Mouse (Mus musculus) embryonic facial prominence, embryonic 15.5 days (tissue): ENCODE measurements around the gene Cadm2. TPM values are rescaled to one million over a fixed set of nuclear protein-coding genes. Genes with fewer than 3 reads are reported as not detected.

Experiments used
- ATAC-seq: fragments of 200-750 bp; cut with Nextera tagmentation; 2 replicates; pipeline ENCODE4 v1.8.0; 2017; ENCODE audit warnings: low read depth, moderate TSS enrichment; ENCODE audit not compliant: insufficient number of reproducible peaks, low FRiP score, low TSS enrichment
- H3K27ac ChIP-seq: fragments of 300-500 bp; sonication (generic); replicated peaks from 2 replicates; pipeline ENCODE4 v1.5.1; 2015; ENCODE audit warnings: mild to moderate bottlenecking, inconsistent platforms
- H3K27me3 ChIP-seq: fragments of 300-500 bp; sonication (generic); 2 replicates; pipeline ENCODE4 v1.6.1; 2015; ENCODE audit warnings: inconsistent platforms
- H3K36me3 ChIP-seq: fragments of 300-500 bp; sonication (generic); 2 replicates; pipeline ENCODE4 v1.6.1; 2015; ENCODE audit warnings: mild to moderate bottlenecking, inconsistent platforms
- H3K4me1 ChIP-seq: fragments of 300-500 bp; sonication (generic); 2 replicates; pipeline ENCODE4 v1.6.1; 2015; ENCODE audit warnings: inconsistent platforms
- H3K4me2 ChIP-seq: fragments of 300-500 bp; sonication (generic); replicated peaks from 2 replicates; pipeline ENCODE4 v1.6.1; 2015; ENCODE audit warnings: mild to moderate bottlenecking, inconsistent platforms
- H3K4me3 ChIP-seq: fragments of 300-500 bp; sonication (generic); replicated peaks from 2 replicates; pipeline ENCODE4 v1.5.1; 2015; ENCODE audit warnings: mild to moderate bottlenecking, inconsistent platforms
- H3K9ac ChIP-seq: fragments of 300-500 bp; sonication (generic); 2 replicates; pipeline ENCODE4 v1.6.1; 2015; ENCODE audit warnings: inconsistent platforms
- H3K9me3 ChIP-seq: fragments of 300-500 bp; sonication (generic); replicated peaks from 2 replicates; pipeline ENCODE4 v1.6.1; 2016; ENCODE audit warnings: inconsistent platforms
- WGBS: fragments of 180-500 bp; shearing (Covaris S2); methylation state at CpG from one replicate; pipeline ENCODE4 v1.1.7; 2015; 5-methylcytosine and 5-hydroxymethylcytosine counted together
- polyA plus RNA-seq: library from polyadenylated mRNA; unstranded; fragments of >200 nt; fragmentation: Nextera tagmentation; extraction: Ambion mirVana; gene quantifications from 2 replicates; pipeline ENCODE4 v1.2.1, GENCODE M21; 2015

Gene Cadm2
- polyA plus RNA-seq, 1 experiment from 2014 or later: 3.6 TPM

DNA sequence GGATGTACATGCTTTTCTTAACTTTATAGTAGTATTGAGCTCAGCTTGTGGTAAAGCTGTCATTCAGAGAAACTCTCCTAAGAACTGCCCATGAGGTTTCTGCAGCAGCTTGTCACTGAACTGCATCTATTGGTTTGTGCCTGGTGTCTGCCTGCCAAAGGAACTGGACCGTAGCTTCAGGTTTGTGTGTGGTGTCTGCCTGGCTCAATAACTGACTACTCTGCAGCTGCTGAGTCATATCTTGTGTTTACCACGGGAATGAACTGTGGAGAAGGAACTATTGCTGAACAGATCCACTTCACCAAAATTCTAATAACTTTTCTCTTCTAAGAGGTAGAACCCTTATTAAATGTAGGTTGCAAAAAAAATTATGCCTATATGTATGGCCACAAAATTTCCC lies 603.0 kb downstream of the Cadm2 start:
- Histone ChIP-seq H3K36me3 (no peaks in the 10 kb centered on the region), H3K9me3 (no peaks in the 10 kb centered on the region), H3K27ac (no peak overlapping the region), H3K4me2 (no peak overlapping the region), H3K27me3 (no peaks in the 10 kb centered on the region), H3K4me3 (no peak overlapping the region), H3K4me1 (no peaks in the 10 kb centered on the region), H3K9ac (no peak overlapping the region)
- no peak for ATAC-seq
- 77% methylated on average over 2 of the region's 2 CpGs for WGBS

DNA sequence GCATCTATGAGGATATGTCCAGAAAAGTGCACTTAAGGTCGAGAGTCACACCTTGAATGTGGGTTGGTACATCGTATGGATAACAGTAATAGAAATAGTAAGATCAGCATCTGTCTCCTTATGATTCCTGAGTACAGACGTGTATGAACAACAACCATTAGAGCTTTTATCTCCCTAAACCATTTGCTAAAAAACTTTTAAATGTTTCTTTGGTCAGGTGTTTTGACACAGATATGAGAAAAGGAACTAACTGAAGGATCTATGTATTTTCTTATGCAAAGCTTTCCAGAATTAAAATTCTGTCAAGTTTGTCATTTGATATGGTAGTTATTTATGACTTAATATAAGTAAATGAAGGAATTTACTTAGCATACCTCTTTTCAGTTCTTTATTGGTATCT lies 617.5 kb downstream of the Cadm2 start:
- 75% methylated on average over 3 of the region's 3 CpGs for whole genome bisulfite sequencing
- no peak for ATAC-seq
- H3K36me3 ChIP-seq: no peaks in the 10 kb centered on the region
- H3K27me3 ChIP-seq: no peaks in the 10 kb centered on the region
- H3K4me2 ChIP-seq: no peak overlapping the region
- H3K9ac ChIP-seq: no peak overlapping the region
- H3K9me3 ChIP-seq: no peaks in the 10 kb centered on the region
- no peak overlapping the region for H3K4me3 ChIP-seq
- no peaks in the 10 kb centered on the region for H3K4me1 ChIP-seq
- H3K27ac ChIP-seq: no peak overlapping the region

DNA sequence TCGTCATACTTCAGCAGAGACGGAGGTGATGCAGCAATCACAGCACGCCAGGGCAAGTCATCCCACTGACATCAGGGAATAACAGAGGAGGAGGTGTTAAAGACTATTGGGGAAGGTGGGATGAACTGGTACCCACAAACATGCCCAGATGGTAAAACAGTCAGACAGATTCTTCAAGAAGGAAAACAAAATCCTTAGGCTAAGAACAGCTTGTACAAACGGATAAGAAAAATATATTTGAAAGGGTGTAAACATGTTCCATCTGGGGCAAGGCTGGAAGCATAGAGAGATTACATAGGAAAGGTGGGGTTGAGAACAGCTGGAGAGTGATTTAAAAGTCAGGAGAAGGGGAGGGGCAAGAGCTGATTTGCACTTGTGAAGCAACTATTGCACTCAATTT lies 619.0 kb downstream of the Cadm2 start:
- Histone ChIP-seq H3K27ac (no peak overlapping the region), H3K4me2 (no peak overlapping the region), H3K9ac (no peak overlapping the region), H3K36me3 (no peaks in the 10 kb centered on the region), H3K9me3 (no peaks in the 10 kb centered on the region), H3K27me3 (no peaks in the 10 kb centered on the region), H3K4me1 (no peaks in the 10 kb centered on the region), H3K4me3 (no peak overlapping the region)
- no peak for ATAC-seq
- WGBS: 55% methylated on average over 4 of the region's 4 CpGs

DNA sequence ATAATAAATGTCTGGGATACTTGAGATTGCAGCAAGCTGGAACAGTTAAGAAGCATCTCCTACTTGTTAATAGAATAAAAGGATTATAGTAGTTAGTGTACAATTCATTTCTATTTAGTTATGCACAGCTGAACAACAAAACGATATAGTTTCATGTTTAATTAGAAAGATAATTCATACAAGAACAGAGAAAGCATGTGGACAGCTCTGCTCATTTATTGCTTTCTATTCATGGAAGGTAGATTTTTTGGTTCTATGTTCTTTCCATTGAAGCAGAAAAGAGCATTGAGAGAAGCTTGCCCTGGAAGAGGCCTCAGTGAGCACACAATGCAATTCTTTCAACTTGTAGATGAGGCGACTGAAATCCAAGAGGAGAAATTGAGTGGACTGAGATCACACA lies 623.2 kb downstream of the Cadm2 start:
- no peak overlapping the region for H3K4me3 ChIP-seq
- no peak overlapping the region for H3K27ac ChIP-seq
- H3K4me1 ChIP-seq: no peaks in the 10 kb centered on the region

DNA sequence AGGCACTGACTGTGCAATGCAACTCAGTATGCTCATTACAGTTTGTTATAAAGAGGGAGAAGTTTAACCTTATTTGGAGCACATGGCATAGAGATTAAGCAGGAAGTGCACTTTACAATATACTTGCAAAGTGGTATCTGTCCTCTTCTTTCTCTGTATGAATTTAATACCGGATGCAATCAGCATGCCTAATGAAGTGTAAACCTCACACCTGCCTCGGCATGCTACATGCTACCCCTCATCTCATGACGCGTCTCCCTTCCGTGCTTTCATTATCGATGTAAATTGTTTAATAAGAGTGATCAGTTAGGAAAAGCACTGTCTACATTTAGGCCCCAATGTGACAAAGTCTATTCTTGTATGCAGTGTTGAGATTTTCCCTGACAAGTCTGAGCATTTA lies 633.0 kb downstream of the Cadm2 start:
- no peak overlapping the region for H3K9ac ChIP-seq
- 89% methylated on average over 6 of the region's 6 CpGs for WGBS

More for the DNA sequence above, 623.2 kb downstream of the Cadm2 start:
- no peaks in the 10 kb centered on the region for H3K36me3 ChIP-seq
- H3K9me3 ChIP-seq: no peaks in the 10 kb centered on the region
- H3K4me2 ChIP-seq: no peak overlapping the region
- H3K9ac ChIP-seq: no peak overlapping the region
- WGBS: 77% methylated on average over 2 of the region's 2 CpGs
- H3K27me3 ChIP-seq: no peaks in the 10 kb centered on the region
- ATAC-seq: no peak

DNA sequence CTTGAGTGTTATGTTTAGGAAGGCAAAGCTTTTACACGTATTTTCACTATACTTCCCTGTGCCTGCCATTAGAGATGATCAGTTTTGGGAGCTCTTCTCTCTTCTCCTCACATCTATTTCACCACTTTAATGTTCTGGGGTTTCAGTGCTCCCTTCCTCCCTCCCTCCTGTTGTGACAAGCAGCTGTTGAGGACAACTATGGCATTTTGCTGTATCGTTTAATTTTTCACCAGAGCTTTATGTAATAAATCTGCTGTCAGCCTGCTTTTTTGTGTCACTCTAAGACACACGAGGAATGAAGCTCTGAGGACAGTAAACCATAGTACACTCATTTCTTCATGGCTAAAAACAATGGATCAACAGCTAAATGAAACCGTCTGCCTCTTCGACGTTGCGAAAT lies 633.8 kb downstream of the Cadm2 start:
- H3K9me3 ChIP-seq: no peaks in the 10 kb centered on the region
- no peak overlapping the region for H3K4me2 ChIP-seq
- H3K4me1 ChIP-seq: no peaks in the 10 kb centered on the region
- WGBS: 65% methylated on average over 7 of the region's 7 CpGs
- H3K9ac ChIP-seq: no peak overlapping the region
- no peaks in the 10 kb centered on the region for H3K27me3 ChIP-seq
- ATAC-seq: no peak
- H3K4me3 ChIP-seq: no peak overlapping the region
- no peaks in the 10 kb centered on the region for H3K36me3 ChIP-seq
- H3K27ac ChIP-seq: no peak overlapping the region

More for the DNA sequence above, 633.0 kb downstream of the Cadm2 start:
- H3K36me3 ChIP-seq: no peaks in the 10 kb centered on the region
- no peak overlapping the region for H3K4me2 ChIP-seq
- no peak overlapping the region for H3K4me3 ChIP-seq
- ATAC-seq: no peak
- H3K27ac ChIP-seq: no peak overlapping the region
- no peaks in the 10 kb centered on the region for H3K27me3 ChIP-seq
- no peaks in the 10 kb centered on the region for H3K9me3 ChIP-seq
- no peaks in the 10 kb centered on the region for H3K4me1 ChIP-seq

DNA sequence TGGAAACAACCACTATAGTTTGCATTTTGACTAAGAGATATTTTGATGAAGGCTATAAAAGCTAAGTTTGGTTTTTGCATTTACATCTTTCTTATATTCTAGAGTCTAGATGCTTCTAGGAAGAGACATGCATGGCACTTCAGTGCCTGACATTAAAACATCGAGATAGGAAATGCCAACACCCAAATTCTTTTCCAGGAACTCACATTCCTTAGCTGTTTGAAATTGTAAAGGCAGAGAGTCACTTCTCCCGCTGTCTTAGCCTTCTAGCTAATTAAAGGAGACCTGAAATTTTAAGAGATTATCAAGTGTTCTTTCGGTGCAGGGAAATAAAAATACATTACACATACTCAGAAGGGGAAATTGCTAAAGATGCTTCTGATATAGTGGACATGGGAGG lies 649.8 kb downstream of the Cadm2 start:
- Histone ChIP-seq H3K36me3 (no peaks in the 10 kb centered on the region), H3K27ac (no peak overlapping the region), H3K4me2 (no peak overlapping the region), H3K9me3 (no peaks in the 10 kb centered on the region), H3K9ac (no peak overlapping the region), H3K4me1 (no peaks in the 10 kb centered on the region), H3K27me3 (no peaks in the 10 kb centered on the region), H3K4me3 (no peak overlapping the region)
- no peak for ATAC-seq
- WGBS: 41% methylated on average over 3 of the region's 3 CpGs

DNA sequence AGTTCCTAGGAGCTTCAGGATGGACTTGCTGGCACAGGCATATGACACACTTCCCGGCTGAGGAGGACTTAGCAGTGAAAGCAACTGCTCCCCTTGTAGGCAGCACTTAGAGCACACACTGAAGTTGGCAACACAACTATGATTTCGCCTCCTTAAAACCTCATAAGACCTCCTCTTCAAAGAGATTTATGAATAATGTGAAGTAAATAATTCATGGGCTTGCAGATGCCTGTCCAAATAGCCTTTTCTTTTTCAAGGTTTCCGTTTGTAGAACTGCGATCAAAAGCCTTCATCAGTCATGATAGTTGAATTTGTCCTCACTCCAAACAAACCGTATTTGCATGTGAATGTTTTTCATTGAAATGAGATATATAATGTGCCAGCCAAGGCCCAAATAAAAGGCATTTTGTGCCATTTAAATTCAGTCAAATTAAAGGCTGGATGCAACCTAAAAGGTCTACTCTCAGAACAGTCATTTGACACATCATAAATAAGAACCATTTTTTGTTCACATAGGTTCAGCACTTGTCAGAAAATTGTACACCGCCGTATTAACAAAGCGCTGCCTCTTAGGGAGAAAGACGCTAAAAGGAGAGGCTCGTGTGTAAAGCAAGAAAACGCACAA lies 651.1 kb downstream of the Cadm2 start:
- no peak for ATAC-seq
- H3K4me2 ChIP-seq: no peak overlapping the region
- H3K4me1 ChIP-seq: no peaks in the 10 kb centered on the region
- no peak overlapping the region for H3K27ac ChIP-seq
- 79% methylated on average over 11 of the region's 11 CpGs for WGBS
- H3K9me3 ChIP-seq: no peaks in the 10 kb centered on the region
- no peak overlapping the region for H3K4me3 ChIP-seq
- no peak overlapping the region for H3K9ac ChIP-seq
- H3K27me3 ChIP-seq: no peaks in the 10 kb centered on the region
- no peaks in the 10 kb centered on the region for H3K36me3 ChIP-seq

DNA sequence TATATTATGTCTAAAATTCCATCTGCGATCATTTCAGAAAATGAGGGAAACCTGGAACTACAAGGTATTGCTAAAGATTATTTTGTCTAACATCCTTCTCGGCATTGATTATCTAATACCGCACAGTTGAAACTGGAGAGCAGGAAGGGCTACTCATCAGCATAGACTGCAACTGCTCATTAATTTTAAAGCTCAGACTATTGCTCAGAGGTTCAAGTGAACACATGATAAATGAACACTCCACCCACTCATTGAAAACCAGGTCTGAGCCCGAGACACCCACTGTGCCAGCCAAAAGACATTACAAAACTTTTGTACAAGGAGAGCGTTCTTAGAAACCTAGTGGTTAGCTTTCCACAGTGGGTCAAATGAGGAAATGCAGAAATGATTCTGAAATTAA lies 652.4 kb downstream of the Cadm2 start:
- H3K27me3 ChIP-seq: no peaks in the 10 kb centered on the region
- 84% methylated on average over 5 of the region's 5 CpGs for WGBS
- H3K4me2 ChIP-seq: no peak overlapping the region
- no peaks in the 10 kb centered on the region for H3K9me3 ChIP-seq
- ATAC-seq: no peak
- H3K4me3 ChIP-seq: no peak overlapping the region
- no peaks in the 10 kb centered on the region for H3K36me3 ChIP-seq
- H3K9ac ChIP-seq: no peak overlapping the region
- H3K4me1 ChIP-seq: no peaks in the 10 kb centered on the region
- H3K27ac ChIP-seq: no peak overlapping the region

DNA sequence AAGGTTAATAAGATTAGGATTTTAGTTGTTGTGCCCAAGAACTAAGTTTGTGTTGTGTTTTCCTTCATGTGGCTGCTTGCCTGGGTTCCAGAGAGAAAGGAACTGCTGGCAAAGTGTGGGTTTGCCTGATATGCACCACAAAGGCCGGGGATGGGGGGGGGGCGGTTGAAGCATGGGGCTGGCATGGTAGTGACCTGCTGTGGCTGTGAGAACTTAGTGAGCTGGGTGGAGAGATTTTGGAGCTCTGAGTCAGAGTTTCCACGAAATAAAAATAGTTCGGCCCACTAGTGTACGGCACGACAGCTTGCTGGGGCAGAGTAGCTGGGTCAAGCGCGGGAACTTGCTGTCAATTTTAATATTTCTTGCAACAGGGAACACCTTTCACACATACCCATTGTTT lies 653.0 kb downstream of the Cadm2 start:
- H3K9ac ChIP-seq: no peak overlapping the region
- H3K4me2 ChIP-seq: no peak overlapping the region
- H3K4me3 ChIP-seq: no peak overlapping the region
- no peaks in the 10 kb centered on the region for H3K4me1 ChIP-seq
- no peaks in the 10 kb centered on the region for H3K36me3 ChIP-seq
- H3K27ac ChIP-seq: no peak overlapping the region
- no peak for ATAC-seq
- 82% methylated on average over 8 of the region's 8 CpGs for WGBS
- H3K9me3 ChIP-seq: no peaks in the 10 kb centered on the region
- no peaks in the 10 kb centered on the region for H3K27me3 ChIP-seq

DNA sequence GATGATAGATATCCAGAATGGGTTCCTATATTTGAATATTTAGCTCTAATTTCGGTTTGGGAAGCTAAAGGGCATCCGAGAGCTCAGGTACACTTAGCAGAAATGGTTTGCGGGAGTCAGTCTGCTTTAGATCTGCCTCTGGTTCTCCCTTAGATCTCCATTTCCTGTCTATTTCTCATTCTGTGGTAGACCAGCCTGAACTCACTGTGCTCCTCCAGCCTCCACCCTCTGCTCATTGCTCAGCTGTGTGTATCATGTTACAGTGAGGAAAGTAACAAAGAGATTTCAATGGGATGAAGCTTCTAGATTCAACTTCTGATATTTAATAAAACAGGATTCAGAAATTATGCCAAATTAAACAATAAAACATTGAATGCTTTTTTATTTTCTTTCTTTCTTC lies 661.6 kb downstream of the Cadm2 start:
- Histone ChIP-seq H3K4me3 (no peak overlapping the region), H3K36me3 (no peaks in the 10 kb centered on the region), H3K27ac (no peak overlapping the region), H3K27me3 (no peaks in the 10 kb centered on the region), H3K9me3 (no peaks in the 10 kb centered on the region), H3K9ac (no peak overlapping the region), H3K4me2 (no peak overlapping the region), H3K4me1 (no peaks in the 10 kb centered on the region)
- WGBS: 52% methylated on average over 3 of the region's 3 CpGs
- ATAC-seq: no peak

DNA sequence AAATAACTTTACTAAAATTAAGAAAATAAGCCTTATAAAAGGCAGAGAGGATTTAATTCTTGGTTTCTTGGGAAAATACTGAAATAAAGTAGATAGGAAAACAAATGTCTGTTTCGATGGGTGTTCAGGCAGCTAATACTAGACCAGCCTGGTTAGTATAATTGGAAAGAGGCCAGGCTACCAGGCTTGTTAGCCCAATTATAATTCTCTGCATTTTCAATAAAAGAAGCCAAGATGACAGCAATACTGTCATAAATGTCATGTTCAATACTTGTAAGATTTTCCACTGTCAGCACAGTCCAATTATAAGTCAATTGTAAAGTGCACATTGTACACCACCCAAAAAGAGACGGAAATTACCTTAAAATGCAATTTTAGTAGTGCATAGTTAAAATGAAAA lies 664.8 kb downstream of the Cadm2 start:
- no peak overlapping the region for H3K9ac ChIP-seq
- no peak overlapping the region for H3K4me2 ChIP-seq
- 74% methylated on average over 2 of the region's 2 CpGs for WGBS
- no peak for ATAC-seq
- H3K27me3 ChIP-seq: no peaks in the 10 kb centered on the region
- H3K9me3 ChIP-seq: no peaks in the 10 kb centered on the region
- no peak overlapping the region for H3K27ac ChIP-seq
- H3K36me3 ChIP-seq: no peaks in the 10 kb centered on the region
- H3K4me1 ChIP-seq: no peaks in the 10 kb centered on the region
- H3K4me3 ChIP-seq: no peak overlapping the region
